Mouse (Mus musculus) cerebellum, adult 9-11 months (tissue): ENCODE results near the gene Dnhd1.
A peak's percentile ranks its signal among the peaks of the same experiment; 100 is the strongest.
"Not testable (repeated sequence)": the region's sequence is repeated elsewhere in the genome, so short reads cannot be mapped to it uniquely, and the experiment has no call there.

Source experiments
- DNase-seq: peaks from one replicate; pipeline ENCODE4 v3.0.0; 2022

Gene Dnhd1

DNA sequence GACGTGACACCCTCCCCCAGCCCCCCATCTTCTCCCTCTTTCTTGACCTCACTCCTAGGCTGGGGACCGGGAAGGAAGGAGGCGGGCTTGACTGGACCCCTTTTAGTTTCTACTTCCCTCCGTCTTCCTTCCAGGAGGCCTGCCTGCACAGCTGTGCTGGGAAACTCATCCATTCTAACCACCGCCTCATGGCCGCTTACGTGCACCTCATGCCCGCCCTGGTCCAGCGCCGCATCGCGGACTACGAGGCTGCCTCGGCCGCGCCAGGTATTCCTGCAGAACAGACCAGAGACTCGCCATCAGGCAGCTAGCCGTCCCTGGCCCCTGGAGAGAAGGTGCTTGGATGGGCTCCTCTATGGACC, 9.8 kb upstream of the Dnhd1 start:
- no peak for DNase-seq

DNA sequence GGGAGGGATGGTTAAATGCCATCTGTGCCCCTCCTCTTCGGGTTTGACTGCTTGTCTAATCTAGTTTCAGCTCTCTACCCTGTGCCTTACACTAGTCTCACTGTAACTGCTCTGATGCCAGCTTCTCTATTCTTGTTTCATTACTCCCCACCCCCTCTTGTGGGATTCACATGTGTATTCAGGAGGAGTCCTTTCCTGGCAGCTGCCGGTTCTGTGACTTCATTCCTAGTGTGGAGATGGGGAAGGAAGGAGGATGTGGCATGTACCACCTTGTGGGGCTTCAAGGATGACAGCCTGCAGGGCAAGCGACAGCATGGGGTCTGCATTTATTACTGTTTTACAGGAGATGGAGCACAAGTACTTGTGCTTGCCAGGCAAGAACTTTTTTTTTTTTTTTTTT, 8.7 kb upstream of the Dnhd1 start:
- DNase-seq = no peak

DNA sequence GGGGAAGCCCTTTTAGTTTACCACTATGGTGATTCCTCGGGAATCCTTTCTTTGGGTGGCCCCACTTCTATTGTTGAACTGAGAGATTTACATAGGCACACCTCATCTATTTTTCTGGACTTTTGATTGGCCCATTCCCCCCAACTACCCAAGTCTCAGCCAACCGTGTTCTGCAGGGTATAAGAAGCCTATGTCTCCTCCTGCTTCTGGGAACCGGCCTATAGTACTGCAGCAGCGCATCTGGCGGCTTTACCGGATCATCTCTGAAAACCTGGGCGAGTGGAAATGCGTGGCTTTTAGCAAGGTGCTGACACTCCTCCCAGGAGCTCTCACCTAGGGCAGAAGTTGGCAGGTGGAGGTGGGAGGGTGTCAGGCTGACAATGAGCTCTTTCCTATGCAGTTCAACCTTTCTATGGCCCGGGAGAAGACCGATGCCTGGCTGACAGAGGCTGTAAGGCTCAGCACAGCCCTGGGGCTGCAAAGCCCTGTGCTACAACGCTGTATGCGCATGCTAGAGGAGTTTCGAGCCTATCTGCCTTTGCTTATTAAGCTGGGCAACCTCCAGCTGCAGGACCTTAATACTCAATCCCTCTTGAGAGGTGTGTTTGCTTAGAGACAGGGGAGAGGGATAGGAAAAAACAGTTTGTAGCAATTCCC, 35.0 kb downstream of the Dnhd1 start:
- no peak for DNase-seq

DNA sequence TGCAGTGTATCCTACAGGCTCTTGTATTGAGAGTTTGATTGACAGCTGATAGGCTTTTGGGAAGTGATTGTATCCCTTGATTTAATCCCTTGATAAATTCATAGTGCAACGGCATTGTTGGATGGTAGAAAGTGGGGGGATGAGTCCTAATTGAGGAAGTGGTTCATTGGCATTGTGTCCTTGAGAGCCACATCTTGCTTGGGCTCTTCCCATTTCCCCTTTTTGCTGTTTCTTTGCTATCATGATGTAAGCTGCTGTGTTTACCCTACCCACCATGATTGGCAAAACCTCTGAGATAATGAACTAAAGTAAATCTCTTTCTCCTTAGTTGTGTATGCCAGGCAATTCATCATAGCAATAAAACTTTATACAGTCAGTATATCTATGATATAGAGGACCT, 40.2 kb downstream of the Dnhd1 start:
- DNase-seq = no peak

DNA sequence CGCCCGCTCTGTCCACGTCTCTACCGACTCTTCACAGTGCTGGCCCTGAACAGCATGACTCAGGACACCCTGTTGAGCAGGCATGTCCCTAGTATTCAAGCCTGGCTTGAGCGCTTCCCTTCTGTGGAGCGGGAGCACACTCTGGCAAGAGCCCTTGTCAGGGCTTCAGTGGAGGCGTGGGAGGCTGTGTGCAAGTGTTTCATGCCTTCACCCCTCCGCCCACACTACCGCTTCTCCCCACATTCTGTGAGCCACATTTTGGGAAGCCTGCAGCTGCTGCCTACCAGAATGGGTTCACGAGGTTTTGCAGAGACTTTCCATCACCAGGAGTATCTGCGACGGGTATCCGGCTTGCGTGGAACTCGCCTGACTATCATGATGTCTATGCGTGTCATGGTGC, 52.6 kb downstream of the Dnhd1 start:
- DNase-seq = peak; percentile 39

DNA sequence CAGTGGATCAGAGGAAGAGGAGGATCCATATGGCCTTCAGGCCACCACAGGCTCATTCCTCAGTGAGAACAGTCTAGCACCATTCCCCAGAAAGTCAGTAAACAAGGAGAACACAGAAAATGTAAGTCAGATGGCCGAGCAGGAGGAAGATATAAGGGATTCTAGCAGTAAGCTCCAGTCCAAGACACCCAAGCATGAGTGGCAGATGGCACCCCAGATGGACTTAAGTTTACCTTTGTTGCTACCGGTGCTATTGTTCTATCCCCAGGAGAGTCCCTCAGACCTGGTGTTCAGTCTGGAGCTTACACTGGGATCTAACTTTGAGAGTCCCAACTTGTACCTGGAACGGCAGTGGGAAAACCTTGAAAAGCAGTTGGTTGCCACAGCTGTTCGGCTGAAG, 53.2 kb downstream of the Dnhd1 start:
- DNase-seq = peak; percentile 59

DNA sequence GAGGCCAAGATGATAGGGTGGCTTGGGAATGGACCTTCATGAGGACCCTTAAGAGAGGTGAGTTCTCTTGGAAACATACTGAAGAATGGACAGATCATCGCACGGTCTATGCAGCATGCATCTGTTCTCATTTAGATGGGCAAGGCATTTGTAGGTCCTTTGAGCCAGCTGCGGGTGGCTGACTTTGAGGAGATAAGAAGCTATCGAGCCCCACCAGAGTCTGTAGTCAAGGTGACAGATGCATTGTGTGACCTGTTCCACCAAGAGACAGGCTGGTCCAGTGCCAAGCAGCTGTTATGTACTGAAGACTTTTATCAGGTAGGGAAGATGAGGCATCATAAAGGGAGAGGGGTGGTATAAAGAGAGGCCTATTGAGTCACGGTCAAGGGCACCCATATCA, 58.1 kb downstream of the Dnhd1 start:
- no peak for DNase-seq

DNA sequence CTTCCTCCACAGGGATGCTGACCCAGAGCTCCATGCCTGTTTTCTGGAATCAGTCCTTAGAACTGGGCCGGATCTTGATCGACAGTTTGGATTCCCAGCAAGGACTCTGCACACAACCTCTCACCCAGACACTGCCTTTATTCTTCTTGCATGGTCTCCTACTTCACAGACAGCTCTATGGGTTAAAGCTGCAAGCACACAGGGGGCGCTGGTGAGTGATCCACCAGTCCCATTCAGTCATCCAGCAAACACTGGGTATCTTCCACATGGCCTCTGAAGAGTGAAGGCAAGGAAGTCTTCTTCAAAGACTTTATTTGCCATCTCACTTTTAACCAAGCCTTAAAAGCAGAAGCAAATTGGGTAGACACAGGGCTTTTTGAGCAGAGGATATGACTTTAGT, 64.7 kb downstream of the Dnhd1 start:
- DNase-seq = no peak

DNA sequence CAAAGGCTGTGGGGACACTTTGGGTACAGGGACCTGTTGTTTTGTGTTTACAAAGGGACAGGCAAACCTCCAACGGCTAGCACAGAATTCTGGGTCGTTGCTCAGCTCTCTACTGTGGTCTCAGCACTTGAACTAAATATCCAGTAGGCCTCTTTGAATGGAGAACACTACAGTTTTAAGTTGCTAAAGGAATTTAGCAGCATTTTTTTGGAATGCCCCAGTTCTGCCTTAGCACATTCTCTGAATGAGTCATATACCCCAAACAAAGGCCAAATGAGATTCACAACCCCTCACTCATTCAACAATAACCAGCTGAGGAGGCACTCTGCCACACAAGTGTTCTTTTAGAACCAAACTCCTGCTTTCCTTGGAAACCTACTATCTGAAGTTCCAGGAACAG, 71.3 kb downstream of the Dnhd1 start:
- DNase-seq = no peak

DNA sequence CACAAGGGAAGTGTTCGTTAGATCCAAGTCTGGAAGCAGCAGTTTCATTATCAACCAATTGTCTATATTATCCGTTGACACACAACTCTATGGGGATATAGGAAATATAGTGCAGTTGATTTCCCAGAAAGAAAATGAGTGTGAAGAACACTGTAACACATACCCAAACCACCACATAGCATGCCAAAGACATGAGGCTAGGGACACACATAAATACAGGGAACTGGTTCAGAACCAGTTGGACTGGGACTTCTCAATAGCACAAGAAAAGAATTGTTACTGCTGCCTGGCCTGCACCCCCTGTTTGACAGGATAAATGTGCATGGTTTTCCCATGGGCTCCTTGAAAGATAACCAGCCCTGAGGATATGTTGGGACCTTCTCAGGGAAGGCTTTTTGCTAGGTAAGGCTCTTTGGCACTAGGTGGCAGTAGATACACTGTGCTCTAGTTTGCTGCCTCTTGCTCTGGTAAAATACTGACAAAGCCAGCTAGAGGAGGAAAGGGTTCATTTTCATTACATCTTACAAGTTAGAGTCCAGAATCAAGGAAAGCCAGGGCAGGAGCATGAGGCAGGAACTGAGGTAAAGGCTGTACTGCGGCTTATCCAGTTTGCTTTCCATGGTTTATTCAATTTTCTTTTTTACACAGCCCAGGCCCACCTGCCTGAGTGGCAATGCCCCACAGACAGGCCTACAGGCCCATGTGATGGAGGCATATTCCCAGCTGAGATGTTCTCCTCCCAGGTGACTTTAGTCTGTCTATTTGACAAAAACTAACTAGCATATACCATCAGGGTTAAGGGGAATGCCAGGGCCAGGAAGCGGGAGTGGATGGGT, 75.7 kb downstream of the Dnhd1 start:
- DNase-seq = peak; percentile 60

DNA sequence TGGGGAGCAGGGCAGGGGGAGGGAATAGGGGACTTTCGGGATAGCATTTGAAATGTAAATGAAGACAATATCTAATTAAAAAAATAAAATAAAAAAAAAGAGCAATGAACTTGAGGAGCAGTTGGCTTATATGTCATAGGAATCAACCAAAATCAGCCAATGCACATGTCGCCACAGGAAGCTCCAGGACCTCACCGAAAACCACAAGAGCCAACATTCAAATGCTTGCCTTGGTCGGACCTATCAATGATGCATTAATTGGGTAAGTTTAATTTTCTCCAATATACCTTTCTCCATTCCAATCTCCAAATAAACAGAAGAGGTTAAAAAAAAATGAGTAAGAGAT, 76.3 kb downstream of the Dnhd1 start:
- no peak for DNase-seq

DNA sequence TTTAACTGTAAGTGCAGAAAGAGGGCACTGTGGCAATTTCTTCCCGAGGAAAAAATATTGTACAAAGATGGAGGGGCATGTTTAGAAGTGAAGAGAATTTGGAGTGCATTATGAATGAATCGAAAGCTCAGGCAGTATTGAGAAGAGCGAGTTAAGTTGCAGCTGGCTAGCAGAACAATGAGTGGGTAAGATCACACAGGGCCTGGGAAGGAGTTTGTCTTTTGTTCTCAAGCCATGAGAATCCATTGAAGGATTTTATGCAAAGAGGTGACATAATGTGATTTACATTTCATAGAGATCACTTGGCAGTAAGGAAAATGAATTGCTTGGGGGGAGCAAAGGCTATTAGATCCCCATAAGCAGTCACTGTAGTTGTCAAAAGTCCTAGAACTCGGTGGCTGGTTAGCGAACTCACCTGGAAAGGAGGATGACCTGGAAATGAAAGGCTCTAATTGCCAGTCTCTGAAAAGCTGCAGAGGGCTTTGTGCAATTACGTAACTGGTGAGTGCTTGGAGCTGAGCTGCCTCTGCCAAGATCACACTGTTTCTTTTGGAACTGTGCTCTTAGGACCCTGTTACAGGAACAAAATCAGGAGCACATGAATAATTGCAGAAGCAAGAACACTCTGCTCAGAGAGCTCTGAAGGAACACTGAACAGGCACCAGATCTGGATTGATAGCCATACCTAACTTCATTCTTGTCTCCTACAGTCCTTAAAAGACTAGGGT, 78.2 kb downstream of the Dnhd1 start:
- DNase-seq = no peak

DNA sequence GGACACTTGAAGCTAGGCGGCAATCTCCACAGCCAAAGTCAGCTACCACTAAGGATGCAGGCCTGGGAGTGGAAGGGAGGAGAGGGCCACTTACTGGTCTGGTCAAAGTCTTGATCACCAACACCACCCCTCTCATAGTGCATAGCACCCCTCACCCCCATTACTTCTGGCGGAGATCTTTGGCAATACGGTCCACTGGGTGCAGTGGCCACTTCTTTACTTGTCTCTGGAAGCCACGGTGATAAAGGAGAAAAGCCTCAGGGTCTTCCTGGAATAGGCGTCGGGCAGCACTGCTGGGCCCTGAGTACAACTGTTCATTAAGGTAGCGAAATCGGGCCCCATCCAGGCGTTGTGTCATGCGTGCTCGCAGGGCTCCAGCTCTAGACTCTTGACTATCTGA, 83.2 kb downstream of the Dnhd1 start:
- DNase-seq = peak; percentile 21

DNA sequence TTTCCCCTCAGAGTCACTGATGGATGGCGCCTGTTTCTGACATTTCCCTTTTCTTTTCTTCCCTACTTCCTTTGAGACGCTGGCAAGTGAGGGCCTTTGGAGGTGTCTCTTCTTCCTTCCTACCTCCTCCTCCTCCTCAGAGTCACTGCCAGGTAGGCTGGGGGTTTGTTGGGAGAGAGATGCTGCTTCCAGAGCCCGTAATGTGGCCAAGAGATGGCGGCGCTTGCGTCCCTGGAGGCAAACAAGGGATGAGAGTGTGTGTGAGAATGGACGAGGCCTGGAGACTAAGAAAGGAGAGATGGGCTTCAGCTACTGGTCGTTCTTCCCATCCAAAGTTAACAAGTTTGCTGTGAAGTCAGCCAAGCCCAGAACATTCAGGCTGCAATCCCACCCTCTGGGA, 84.2 kb downstream of the Dnhd1 start:
- DNase-seq = peak; percentile 38

DNA sequence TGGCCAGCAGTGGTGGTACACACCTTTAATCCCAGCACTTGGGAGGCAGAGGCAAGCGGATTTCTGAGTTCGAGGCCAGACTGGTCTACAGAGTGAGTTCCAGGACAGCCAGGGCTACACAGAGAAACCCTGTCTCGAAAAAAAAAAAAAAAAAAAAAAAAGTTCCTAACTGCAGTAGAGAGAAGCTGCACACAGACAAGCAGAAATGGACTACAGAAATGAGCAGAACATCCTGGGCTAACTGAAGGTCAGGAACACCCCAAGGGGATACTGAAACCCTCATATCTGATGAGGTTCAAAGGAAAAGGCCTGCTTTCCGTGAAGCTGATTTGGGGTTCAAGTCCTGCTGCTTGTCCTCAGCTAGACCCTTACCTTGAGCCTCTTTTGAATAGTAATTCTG, 84.8 kb downstream of the Dnhd1 start:
- DNase-seq = not testable (repeated sequence)

DNA sequence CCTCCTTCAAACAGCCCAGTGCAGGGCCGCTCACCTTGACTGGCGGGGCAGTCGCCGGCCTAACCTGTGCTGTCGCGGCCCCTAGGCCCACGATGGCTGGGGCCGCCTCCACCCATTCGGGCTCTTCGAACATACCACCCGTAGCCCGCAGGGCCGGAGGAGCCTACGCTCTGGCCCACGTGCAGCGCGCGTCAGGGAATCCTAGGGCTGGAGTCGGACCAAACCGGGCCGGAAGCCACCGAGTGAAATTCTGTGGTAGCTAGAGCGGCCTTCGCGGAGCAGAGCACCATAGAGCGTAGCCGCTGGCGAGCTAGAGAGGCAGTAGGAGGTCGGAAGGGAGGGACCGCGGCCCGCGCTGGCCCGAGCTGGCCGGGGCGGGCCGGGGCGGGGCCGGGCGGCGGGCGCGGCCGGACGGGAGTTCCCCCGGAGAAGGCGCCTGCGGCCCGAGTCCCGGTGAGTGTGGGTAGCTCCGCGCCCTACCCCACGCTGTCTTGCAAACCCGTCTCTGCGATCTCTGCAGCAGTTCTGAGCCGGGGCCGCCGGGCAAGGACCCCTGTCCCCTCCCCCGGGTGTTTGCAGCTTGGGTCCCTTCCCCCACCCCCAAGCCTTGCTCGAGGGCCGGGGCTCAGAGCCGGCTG, 85.8 kb downstream of the Dnhd1 start, which contains the start of gene Ilk:
Gene Ilk (plus strand): TSS at position 329 of the 638 bp plus-strand sequence.
- DNase-seq = peak; percentile 94

DNA sequence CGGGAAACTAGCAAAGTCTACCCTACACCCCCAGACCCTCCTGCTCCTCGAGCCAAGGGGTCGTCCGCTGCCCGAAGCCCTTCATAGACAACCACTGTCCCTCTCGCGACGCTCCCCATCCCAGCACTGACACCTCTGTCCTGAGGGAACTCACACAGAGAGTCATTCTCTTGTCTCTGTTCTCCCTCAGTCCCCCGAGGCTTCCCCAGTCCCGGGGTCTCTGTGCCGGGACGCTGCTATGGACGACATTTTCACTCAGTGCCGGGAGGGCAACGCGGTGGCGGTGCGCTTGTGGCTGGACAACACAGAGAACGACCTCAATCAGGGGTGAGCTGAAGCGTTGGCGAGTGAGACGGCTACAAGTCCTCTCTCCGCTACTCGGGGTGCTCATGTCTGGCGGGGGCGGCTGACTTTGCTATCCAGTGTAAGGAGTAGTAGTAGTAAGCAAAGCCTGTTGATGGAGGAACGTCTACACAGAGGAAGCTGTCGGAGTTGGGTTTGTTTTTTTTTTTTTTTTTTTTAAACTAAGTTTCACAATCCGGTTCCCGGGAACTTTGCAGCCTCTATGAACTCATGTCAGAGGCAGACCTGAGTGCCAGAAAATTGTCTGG, 86.4 kb downstream of the Dnhd1 start, which contains the start of gene Rrp8:
Gene Rrp8 (minus strand): TSS at position 475 of the 611 bp plus-strand sequence.
- DNase-seq = no peak

DNA sequence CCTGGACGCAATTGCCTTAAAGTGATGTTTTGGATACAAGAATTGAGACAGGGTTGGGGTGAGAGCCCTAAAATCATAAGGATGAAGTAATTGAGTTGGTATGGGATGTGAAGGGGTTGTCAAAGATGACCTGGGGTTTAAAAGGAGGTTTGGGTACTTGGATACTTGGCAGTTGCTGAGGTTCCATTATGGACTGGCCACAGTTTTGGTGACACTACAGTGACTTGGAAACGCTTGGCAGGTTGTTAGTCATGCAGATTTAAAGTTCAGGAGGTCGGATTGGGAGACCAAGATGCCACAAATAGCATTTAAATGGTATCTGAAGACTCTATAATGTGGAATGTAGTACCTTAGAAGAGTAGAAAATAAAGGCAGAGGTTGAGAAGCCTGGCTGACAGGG, 87.0 kb downstream of the Dnhd1 start:
- peak; percentile 18 for DNase-seq

DNA sequence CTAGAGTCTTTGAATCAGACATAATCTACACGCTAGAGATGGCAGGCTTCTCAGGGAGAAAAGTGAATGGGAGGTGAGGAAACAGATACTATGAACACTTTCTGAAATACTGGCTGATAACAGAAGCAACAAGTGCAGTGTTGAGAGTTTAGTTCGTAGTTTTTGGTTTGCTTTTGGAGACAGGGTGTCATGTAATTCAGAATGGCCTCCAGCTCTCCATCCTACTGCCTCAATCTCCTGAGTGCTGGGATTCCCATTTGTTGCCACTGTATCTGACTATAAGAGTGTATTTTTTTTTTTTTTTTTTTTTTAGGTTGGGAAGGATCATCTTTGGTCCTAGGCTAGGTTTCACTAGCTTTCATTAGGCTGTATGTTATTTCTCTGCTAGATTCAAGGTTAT, 87.7 kb downstream of the Dnhd1 start:
- no peak for DNase-seq

DNA sequence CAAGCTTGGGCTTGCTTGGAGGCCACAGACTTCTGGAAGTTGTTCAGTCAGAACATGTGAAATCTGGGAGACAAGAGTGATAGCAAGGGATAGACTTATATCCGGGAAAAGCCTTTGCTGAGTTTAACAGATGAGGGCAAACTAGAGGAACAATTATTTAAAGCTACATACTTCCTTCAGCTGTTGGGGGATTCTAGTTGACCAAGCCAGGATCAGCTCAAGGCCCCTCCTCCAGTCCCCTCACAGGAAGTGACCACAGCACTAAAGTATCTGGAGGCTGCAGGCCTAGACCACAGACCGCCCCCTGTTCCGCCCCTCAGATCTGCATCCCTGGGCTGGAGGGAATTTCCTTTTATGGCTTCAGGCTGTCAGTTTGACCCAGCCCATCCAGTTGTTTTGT, 88.3 kb downstream of the Dnhd1 start:
- DNase-seq = peak; percentile 24

DNA sequence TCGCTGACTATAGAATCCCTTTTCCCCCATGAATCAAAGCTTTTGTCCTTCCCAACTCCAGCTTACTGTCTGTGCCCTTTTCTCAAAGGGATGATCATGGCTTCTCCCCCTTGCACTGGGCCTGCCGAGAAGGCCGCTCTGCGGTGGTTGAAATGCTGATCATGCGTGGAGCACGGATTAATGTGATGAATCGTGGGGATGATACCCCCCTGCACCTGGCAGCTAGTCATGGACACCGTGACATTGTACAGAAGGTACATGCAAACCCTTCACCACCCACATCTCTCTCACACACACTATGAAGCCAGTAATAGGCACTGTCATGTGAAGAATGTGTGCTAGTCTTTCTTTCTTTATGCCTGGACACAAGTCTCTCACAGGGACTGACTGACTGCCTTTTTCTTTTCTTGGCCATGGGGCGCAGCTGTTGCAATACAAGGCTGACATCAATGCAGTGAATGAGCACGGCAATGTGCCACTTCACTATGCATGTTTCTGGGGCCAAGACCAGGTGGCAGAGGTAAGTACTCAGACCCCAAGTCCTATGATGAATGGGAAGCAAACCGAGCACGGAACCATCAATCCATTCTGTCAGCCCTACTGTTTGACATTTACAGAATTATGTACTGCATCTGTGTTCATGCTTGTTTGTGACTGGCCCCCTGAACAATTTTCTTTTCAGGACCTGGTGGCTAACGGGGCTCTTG, 89.6 kb downstream of the Dnhd1 start:
- DNase-seq = no peak

DNA sequence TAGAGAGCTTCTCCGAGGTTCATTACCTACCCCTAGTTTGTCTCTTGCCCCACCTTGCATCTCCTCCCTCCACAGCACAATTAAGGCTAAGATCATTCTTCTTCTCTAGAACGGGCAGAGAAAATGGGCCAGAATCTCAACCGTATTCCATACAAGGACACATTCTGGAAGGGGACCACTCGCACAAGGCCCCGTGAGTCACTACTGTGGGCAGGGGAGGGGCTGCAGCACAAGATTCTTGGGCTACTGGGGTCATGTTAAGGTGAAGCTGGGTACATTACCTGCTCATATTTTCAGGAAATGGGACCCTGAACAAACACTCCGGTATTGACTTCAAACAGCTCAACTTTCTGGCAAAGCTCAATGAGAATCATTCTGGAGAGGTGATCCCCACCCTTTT, 90.2 kb downstream of the Dnhd1 start:
- DNase-seq = peak; percentile 19
